Mouse (Mus musculus): ENCODE results near the gene Kif2a.
A peak's percentile ranks its signal among the peaks of the same experiment; 100 is the strongest.
"Not testable (repeated sequence)": the region's sequence is repeated elsewhere in the genome, so short reads cannot be mapped to it uniquely, and the experiment has no call there.

Kif2a gene

DNA sequence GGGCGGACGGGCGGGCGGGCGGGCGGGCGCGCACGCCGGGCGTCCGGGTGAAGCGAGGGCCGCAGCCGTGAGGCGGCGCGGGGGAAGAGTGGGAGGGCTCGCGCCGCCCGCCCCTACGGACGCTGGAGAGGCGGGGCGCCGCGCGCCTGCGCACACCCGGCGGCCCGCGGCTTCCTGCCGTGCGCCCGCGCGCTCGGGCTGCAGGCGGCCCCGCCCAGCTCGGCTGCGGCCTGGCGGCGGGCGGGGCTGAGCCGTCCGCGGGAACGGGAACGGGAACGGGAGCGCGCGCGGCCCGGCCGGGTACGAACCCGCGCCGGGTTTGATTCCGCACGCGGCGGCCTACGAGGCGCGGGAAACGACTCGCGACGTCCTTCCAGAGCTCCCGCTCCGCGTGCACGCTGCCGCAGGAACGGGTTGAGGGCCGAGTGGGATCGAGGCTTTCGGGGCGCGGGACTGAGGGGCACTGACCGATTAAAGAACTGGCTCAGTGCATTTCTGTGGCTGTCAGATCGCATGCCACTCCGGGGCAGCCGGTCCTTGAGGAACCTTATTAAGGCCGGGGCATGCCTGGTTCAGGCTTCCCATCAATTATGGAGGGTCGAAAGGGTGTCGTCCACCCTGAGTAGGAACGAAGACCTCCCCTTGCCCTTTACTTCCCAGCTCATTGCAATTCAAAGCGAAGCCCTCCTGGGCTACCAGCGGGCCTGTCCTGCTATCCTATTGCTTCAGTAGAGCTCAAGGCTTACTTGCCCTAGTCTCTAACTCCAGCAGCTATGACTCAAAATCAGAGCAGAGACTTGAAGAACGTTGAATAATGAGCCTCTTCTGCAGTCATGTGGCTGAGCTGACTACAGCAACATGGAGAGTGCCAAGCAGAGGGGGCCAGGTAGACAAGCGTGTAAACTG is 593 bp upstream of the Kif2a start:
- DNase-seq (ENCODE audit: low read depth) = peak; percentile 47

DNA sequence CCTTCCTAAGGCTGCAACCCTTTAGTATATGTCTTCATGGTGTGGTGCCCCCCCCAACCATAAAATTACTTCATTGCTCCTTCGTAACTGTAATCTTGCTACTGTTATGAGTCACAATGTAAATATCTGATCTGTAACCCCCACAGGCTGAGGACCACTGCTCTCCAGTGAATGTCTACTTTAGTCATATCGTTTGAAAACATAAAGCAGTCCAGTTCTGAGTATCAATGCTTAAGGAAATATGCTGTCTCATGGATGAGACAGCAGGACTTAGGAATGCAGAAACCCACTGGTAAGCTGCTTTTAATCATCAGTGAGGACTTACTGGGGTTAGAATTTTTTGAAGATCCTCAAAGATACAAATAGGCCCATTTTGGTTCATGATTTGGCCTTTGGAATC is 2.5 kb downstream of the Kif2a start:
- no peak for DNase-seq (ENCODE audit: low read depth)

DNA sequence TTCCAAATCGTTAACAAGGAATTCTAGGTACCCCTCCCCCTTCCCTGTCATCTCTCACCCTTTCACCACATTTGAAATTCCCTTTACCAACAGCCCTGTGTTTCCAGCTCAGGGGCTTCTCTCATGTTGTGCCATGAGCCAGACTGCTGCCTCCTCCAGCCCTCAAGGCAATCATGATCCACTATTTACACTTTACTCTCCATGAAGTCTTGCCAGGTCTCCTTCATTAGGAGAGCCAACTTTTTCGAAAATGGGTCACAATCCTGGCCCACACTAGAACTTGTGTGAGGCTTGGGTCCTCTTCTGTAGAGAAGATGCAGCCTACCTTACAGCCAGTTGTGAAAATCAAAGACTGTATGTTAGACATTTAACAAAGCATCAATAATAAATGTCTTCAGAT is 8.0 kb downstream of the Kif2a start:
- no peak for DNase-seq (ENCODE audit: low read depth)

DNA sequence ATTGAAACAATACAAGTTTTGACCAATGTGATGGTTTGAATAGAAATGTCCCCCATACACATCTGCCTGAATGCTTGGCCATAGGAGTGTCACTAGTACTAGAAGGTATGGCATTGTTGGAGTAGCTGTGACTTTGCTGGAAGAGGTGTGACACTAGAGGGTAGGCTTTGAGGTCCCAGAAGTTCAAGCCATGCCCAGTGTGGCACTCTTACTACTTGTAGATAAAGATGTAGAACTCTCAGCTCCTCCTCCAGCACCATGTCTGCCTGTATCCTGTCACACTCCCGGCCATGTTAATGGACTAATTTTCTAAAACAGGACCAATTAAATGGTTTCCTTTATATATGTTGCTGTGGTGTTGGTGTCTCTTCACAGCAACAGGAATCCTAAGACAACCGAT is 10.3 kb downstream of the Kif2a start:
- no peak for DNase-seq (ENCODE audit: low read depth)

DNA sequence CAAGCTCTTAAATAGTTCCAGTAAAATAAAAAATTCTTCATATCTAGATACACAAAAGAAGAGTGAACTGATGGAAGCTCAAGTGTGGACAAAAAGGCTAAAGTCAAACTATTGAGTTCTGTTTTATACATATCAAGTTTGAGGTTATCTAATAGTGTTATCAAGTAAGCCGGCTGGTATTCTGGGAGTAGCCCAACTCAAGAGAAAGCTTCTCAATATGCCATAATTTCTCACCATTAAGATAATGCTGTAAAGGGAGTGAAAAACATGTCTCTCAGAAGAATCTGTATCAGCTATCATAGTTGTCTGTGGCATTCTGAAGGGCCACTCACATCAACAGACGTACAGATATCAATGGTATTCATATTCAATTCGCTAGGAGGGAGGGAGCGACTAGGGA is 13.8 kb downstream of the Kif2a start:
- no peak for DNase-seq (ENCODE audit: low read depth)

DNA sequence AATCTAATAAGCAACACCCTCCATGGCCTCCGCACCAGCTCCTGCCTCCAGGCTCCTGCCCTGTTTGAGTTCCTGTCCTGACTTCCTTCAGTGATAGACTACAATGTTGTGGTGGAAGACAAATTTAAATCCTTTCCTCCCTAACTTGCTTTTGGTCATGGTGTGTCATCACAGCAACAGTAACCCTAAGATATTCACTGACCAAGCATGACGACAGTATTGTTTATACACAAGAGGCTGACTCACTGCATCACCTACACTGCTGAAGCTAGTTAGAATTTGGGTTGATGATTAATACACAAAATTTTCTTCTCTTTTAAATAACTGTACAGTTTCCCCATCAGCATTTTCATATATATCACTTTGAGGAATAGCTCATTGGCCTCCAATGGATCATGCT is 18.7 kb downstream of the Kif2a start:
- no peak for DNase-seq (ENCODE audit: low read depth)

DNA sequence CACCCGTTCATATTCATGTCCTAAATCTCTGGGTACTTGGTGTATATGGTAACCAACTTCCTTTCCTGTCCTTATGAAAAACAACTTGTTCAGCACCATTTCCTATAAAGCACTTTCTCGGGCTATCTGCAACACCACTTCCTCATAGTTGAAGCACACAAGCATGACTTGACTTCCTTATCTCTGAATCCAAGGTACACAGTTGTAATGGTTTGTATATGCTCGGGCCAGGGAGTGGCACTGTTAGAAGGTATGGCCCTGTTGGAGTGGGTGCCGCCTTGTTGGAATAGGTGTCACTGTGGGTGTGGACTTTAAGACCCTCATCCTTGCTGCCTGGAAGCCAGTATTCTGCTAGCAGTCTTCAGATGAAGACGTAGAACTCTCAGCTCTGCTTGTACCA is 23.3 kb downstream of the Kif2a start:
- DNase-seq (ENCODE audit: low read depth) = no peak

DNA sequence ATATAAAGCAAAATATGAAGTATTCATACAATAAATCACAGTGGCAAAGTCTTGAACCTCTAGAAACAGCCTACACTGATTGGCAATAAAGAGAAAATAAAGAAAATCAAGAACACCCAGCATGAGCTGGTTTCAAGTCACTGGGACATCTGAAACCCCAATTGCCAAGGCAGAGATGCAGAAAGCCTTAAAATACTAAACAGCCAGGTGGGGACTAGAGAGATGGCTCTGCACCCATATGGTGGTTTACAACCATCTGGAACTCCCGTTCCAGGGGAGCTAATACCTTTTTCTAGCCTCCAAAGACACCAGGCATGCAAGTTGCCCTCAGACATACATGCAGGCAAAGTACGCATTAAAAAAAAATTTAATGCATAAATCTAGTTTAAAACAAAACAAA is 23.9 kb downstream of the Kif2a start:
- no peak for DNase-seq (ENCODE audit: low read depth)

DNA sequence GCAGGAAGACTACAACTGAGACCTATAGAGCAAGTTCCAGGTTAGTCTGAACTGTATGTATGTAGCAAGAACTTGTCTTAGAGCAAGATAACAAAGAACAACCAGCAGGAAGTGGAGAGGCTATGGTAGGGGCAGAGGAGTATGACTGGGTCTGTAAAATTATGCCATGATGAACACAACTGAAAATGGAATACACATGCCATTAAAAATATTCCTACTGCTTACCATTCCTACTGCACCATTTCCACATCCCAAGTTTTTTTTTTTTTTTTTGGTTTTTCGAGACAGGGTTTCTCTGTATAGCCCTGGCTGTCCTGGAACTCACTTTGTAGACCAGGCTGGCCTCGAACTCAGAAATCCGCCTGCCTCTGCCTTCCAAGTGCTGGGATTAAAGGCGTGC is 24.4 kb downstream of the Kif2a start:
- DNase-seq (ENCODE audit: low read depth) = not testable (repeated sequence)

DNA sequence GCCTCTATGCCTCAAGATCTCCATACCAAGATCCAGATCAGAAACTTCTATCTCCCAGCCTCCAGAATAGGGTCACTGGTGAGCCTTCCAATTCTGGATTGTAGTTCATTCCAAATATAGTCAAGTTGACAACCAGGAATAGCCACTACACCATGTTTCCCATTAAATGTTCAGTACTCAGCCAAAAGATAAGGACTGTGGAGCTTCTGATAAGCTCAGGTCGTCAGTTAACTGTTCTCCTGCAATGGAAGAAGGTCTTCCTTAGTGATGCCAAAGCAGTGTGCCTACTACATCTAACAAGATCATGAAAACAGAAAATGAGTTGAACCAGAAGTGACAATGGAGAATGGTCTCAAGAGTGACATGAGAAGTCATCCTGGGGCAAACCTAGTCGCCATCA is 25.0 kb downstream of the Kif2a start:
- DNase-seq (ENCODE audit: low read depth) = no peak

DNA sequence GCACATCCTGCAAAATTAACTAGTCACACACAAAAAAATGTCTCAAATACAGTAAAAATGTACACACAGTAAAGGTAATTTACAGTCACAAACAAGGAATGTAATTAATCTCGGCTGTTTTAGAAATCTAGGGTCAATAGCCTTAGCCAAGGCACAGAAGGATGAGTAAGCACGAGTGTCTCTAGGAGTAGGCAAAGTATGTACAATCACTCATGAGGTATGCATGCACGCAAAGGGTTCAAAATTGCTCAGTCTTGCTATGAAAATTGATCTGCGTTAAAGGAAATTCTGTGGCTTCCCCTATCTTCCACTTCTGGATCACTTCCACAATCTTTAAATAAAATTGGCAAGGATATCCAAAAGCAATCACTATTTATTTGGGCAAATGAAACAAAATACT is 60.4 kb downstream of the Kif2a start:
- DNase-seq (ENCODE audit: low read depth) = no peak

DNA sequence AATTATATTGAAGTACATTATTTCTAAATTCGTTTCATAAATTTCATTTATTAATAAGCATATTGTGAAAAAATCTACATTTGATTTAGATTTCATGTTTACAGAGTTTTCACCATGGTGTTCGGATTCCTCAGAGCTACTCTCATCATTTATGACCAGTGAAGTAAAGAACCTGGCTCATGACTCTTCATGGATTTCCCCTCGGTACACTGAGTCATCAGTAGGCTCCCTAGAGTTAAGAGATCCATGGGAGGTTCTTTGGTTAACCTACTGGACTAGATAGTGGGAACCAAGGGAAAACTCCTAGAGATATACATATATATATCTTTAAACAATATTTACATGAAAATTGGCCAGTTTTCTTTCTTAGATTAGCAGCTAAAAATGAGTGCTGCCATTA is 61.4 kb downstream of the Kif2a start:
- DNase-seq (ENCODE audit: low read depth) = no peak

DNA sequence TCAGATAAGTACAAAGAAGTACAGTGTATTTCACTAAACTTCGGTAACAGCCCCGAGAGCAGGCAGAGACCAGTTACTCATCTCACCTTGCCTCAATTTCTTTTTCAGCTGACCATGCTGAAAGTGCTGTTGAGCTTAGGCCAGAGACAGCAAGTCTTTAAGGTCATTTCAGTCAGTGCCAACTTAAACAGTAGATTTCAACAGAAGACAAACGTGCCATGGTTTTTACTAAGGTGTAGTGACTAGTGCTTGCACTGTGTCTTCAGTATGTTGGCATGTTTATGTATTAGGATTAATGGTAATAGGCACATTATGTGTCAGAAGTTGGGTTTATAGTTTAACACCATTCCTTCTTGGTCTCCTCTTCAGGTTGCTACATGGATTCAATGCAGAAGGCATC is 63.6 kb downstream of the Kif2a start:
- no peak for DNase-seq (ENCODE audit: low read depth)

DNA sequence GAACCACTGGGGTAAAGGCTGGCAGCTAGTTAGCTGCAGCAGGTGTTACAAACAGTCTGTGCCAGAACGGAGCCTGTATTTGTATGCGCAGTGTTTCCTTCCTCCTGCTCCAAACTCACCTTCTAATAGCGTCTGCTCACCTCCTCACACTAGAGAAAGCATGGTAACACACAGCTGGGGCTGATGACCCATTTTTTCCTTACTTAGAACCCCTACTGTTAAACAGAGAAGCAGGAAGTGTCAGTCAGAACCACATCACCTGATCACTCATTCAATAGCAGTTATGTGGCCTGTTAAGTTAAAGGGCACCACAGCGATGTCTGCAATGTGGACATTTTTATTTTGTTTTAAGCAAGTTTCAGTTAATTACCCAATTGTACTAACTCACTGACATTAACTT is 64.4 kb downstream of the Kif2a start:
- no peak for DNase-seq (ENCODE audit: low read depth)

DNA sequence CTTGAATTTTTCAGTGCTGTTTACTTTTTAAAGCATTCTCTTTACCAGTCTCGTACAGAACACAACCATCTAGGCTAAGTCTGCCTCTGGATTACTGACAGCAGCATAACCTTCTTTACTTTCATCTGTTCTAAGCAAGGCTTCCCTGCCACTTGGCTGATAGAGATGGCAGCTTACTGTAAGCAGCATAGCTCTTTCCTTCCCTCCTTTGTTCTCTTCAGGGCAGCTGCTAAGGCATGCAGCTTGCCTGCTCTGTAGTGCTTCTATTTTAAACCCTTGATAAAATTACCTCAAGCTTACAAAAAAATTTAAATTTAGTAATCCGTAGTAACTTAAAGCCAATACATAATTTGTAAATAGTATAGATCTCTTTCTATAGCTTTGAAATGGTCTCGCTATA is 67.0 kb downstream of the Kif2a start:
- DNase-seq (ENCODE audit: low read depth) = no peak

DNA sequence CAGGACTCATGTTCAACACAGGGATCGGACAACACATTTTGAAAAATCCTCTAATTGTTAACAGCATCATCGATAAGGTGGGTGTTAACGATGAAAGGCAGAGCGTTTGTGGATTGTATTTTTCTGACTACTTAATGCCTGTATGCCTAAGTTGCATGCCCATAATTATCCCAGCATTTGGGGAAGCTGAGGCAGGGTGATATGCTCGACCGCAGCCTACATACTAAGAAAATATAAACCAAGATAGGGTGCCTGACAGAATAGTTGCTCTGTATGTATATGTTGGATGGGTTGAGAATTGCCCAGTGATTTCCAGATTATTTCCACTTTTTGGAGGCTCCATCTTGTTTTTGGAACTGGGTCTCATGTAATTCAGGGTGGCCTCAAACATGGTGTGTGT is 74.3 kb downstream of the Kif2a start:
- no peak for DNase-seq (ENCODE audit: low read depth)

DNA sequence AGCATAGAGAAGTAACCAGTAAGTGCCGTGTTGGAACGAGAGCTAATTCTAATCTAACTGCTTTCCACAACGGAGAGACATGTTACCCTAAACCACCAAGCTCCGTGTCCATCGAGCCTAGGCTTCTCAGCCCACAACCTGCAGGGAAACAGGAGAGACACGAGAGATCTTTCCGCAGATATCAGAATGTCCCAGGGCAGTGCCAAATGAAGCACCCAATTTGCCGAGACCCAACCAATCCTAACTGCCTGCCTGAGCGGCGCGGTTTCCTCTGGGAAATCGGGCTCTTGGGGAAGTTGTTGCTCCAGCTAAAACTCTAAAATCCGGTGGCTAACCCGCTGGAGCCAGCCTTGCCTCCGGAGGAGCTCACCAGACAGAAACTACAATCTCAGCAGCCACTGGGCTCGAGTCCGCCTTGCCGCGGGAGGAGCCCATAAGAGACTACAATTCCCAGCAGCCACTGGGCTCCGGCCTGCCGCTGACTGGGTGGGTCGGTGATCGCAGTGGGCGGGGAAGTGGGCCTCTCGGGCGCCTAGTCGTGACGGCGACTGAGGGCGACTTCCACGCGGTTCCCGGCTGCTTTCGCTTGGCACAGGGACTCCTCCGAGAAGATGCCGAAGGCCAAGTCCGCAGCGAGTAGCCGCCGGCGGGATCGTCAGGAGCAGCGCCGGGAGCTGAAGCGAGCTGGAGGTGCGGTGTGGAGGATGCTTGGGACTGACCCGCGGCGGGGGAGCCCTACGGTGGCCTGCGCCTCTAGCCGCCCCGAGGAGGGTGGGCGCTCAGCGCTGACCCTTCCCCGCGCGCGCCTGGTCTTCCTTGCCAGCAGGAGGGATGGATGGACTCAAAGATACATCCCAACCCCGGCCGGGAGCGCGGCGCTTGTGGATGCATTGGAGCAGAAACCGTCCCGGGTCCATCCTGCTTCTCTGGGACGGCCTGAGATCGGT is 75.1 kb downstream of the Kif2a start, which contains the start of gene Dimt1:
Dimt1 (plus strand) TSS at position 534 of the 947 bp plus-strand sequence.
- peak; percentile 86 for DNase-seq (ENCODE audit: low read depth)

DNA sequence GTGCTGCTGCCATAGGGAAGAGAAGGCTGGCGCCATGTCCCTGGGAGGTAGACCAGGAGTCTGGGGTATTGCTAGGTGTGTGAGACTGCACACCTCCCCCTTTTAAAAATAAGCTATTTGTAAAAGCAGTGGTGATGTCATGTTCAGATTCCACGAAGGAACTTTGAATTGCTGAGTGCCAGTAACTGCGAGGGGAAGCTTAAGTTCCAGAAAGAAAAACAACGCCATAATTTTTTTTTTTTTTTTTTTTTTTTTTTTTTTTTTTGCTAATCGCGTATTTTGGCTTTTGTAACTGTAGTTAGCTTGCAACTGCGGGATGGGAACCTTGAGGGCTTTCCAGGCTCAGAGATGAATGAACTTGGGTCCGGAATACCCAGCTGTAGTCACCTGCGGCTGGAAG is 76.4 kb downstream of the Kif2a start:
- no peak for DNase-seq (ENCODE audit: low read depth)

DNA sequence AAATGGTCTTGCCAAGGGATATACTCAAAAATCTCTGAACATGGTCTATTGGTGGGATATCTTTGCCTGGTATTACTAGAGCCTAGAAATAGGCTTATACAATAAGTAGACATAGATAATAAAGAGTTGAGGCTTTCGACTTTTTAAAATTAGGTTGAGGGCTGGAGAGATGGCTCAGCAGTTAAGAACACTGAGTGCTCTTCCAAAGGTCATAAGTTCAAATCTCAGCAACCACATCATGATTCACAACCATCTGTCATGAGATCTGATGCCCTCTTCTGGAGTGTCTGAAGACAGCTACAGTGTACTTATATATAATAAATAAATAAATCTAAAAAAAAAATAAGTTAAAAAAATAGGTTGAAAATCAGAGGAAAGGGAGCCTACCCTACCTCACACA is 79.2 kb downstream of the Kif2a start:
- DNase-seq (ENCODE audit: low read depth) = no peak

DNA sequence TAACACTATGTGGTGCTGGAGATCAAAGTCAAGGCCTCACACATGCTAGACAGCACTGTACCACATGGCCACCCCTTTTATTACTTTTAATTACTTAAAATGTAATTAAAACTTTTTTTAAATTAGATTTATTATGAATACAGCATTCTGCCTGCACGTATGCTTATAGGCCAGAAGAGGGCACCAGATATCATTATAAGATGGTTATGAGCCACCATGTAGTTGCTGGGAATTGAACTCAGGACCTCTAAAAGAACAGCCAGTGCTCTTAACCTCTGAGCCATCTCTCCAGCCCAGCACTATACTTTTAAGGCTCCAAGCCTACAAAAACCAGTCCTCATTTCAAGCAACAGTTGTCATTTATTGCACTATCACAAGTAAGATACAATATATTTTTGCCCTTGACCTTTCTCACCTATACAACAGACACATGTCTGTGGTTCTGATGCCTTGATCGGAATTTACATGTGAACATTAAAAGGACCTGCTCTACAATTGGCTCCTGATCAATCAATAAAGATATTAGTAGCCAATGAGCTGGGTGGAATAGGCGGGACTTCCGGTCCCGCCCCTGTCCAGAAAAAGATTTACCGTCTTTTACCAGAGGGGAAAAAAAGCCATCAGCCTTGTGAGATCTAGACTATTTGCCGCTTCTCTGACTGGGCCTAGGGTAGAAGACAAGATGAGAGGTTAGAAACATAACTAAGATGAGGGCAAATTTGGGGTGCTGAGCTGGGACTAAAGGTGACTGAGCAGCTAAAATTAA is 80.5 kb downstream of the Kif2a start:
- DNase-seq (ENCODE audit: low read depth) = peak; percentile 29

DNA sequence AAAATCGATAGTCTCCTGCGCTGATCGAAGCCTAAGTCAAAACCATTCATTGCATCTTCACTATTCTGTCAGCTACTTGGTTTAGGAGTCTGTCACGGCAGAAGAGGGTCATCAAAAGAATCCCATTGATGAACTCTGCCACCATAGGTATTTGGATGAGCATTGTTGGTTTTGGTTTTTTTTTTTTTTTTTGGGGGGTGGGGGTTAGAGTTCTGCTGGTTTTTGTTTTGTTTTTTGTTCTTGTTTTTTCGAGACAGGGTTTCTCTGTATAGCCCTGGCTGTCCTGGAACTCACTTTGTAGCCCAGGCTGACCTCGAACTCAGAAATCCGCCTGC is 84.8 kb downstream of the Kif2a start:
- no peak for DNase-seq (ENCODE audit: low read depth)

Data from fibroblast of lung, adult 2 months (primary cell).